Mouse (Mus musculus): Measurements from ENCODE around the gene Pitpnb. TPM values are rescaled to one million over a fixed set of nuclear protein-coding genes. Genes with fewer than 3 reads are reported as not detected.

The Pitpnb gene
- polyA plus RNA-seq, 1 experiment from 2014 or later: 78.8 TPM

DNA sequence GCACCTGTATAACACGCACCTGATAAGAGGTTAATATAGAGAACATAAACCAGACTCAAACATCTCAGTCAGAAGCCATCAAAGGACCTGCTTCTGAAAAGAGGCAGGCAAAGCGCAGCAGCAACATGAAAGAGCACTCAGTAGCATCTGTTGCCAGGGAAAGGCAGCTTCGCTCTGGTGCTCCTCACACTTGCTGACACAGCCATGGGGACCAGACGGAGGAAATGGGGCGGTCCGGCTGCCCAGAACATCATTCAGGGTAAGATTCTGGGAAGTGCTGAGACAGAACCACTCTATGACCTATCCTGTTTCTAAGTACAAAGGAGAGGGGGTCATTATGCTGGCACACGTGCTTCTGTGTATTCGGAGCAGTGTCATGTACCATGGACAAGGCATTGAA is 29.8 kb upstream of the Pitpnb start:
- 68% methylated on average over 8 of the region's 8 CpGs for WGBS (ENCODE audit: insufficient replicate concordance)
- Histone ChIP-seq H3K36me3 (ENCODE audit: control insufficient read depth, insufficient read depth, low read length) (no peaks in the 10 kb centered on the region), H3K27me3 (ENCODE audit: control insufficient read depth, insufficient read depth, low read length) (no peaks in the 10 kb centered on the region), H3K4me3 (ENCODE audit: low read depth, low read length) (no peak overlapping the region), H3K9ac (ENCODE audit: low read depth, low read length) (no peak overlapping the region), H3K4me2 (no peak overlapping the region), H3K4me1 (ENCODE audit: control insufficient read depth, insufficient read depth, low read length) (no peaks in the 10 kb centered on the region), H3K9me3 (replicated peaks; ENCODE audit: control insufficient read depth, low read length) (no peaks in the 10 kb centered on the region), H3K27ac (ENCODE audit: low read depth, low read length) (no peak overlapping the region)
- no peak for ATAC-seq (replicated peaks; ENCODE audit: insufficient number of reproducible peaks, low FRiP score, low TSS enrichment)

GRCm38 (mm10) chr5:111301736-111302135 is 28.8 kb upstream of the Pitpnb start:
- Histone ChIP-seq H3K36me3 (ENCODE audit: control insufficient read depth, insufficient read depth, low read length) (no peaks in the 10 kb centered on the region), H3K4me3 (ENCODE audit: low read depth, low read length) (no peak overlapping the region), H3K9me3 (replicated peaks; ENCODE audit: control insufficient read depth, low read length) (no peaks in the 10 kb centered on the region), H3K4me1 (ENCODE audit: control insufficient read depth, insufficient read depth, low read length) (no peaks in the 10 kb centered on the region), H3K27ac (ENCODE audit: low read depth, low read length) (no peak overlapping the region), H3K9ac (ENCODE audit: low read depth, low read length) (no peak overlapping the region), H3K4me2 (no peak overlapping the region), H3K27me3 (ENCODE audit: control insufficient read depth, insufficient read depth, low read length) (no peaks in the 10 kb centered on the region)
- 70% methylated on average over 7 of the region's 7 CpGs for WGBS (ENCODE audit: insufficient replicate concordance)
- ATAC-seq (replicated peaks; ENCODE audit: insufficient number of reproducible peaks, low FRiP score, low TSS enrichment): no peak

DNA sequence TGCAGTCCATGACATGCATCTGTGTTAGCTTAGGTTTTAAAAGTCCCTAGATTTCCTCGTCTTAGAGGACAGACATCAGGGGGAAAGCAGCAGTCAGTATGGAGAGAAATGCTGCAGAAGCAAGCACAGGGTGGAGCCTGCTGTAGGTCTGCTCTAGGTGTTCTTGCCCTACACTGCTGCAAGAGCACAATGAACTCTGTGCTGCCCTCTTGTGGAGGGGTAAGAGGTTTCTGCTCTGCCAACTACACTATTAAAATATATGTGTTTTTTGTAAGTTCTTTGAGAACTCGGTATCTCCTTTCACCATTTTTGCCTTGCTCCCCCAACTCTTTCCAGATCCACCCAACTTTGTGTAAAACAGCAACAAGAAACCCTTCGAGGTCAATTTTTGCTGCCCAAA is 25.8 kb upstream of the Pitpnb start:
- no peaks in the 10 kb centered on the region for H3K9me3 ChIP-seq (replicated peaks; ENCODE audit: control insufficient read depth, low read length)
- H3K9ac ChIP-seq (ENCODE audit: low read depth, low read length): no peak overlapping the region
- H3K27ac ChIP-seq (ENCODE audit: low read depth, low read length): no peak overlapping the region
- WGBS (ENCODE audit: insufficient replicate concordance): 80% methylated on average over 3 of the region's 3 CpGs
- no peak overlapping the region for H3K4me3 ChIP-seq (ENCODE audit: low read depth, low read length)
- H3K4me2 ChIP-seq: no peak overlapping the region
- no peak for ATAC-seq (replicated peaks; ENCODE audit: insufficient number of reproducible peaks, low FRiP score, low TSS enrichment)
- no peaks in the 10 kb centered on the region for H3K4me1 ChIP-seq (ENCODE audit: control insufficient read depth, insufficient read depth, low read length)
- H3K27me3 ChIP-seq (ENCODE audit: control insufficient read depth, insufficient read depth, low read length): no peaks in the 10 kb centered on the region
- no peaks in the 10 kb centered on the region for H3K36me3 ChIP-seq (ENCODE audit: control insufficient read depth, insufficient read depth, low read length)

- Histone ChIP-seq H3K4me1 (ENCODE audit: control insufficient read depth, insufficient read depth, low read length) (no peaks in the 10 kb centered on the region), H3K9me3 (replicated peaks; ENCODE audit: control insufficient read depth, low read length) (0 out of 2 replicates have a peak, but pooled peaks cover 5% of the 10 kb centered on the region), H3K9ac (ENCODE audit: low read depth, low read length) (no peak overlapping the region), H3K27me3 (ENCODE audit: control insufficient read depth, insufficient read depth, low read length) (no peaks in the 10 kb centered on the region), H3K4me3 (ENCODE audit: low read depth, low read length) (no peak overlapping the region), H3K36me3 (ENCODE audit: control insufficient read depth, insufficient read depth, low read length) (no peaks in the 10 kb centered on the region), H3K27ac (ENCODE audit: low read depth, low read length) (no peak overlapping the region), H3K4me2 (no peak overlapping the region)
- WGBS (ENCODE audit: insufficient replicate concordance): 60% methylated on average over 6 of the region's 6 CpGs
- no peak for ATAC-seq (replicated peaks; ENCODE audit: insufficient number of reproducible peaks, low FRiP score, low TSS enrichment)
Observed at GRCm38 (mm10) chr5:111310185-111310584, 20.4 kb upstream of the Pitpnb start.

GRCm38 (mm10) chr5:111313833-111314232 is 16.7 kb upstream of the Pitpnb start:
- Histone ChIP-seq H3K27ac (ENCODE audit: low read depth, low read length) (no peak overlapping the region), H3K27me3 (ENCODE audit: control insufficient read depth, insufficient read depth, low read length) (no peaks in the 10 kb centered on the region), H3K9ac (ENCODE audit: low read depth, low read length) (no peak overlapping the region), H3K9me3 (replicated peaks; ENCODE audit: control insufficient read depth, low read length) (0 out of 2 replicates have a peak, but pooled peaks cover 5% of the 10 kb centered on the region), H3K4me2 (no peak overlapping the region), H3K4me1 (ENCODE audit: control insufficient read depth, insufficient read depth, low read length) (no peaks in the 10 kb centered on the region), H3K36me3 (ENCODE audit: control insufficient read depth, insufficient read depth, low read length) (no peaks in the 10 kb centered on the region), H3K4me3 (ENCODE audit: low read depth, low read length) (no peak overlapping the region)
- no peak for ATAC-seq (replicated peaks; ENCODE audit: insufficient number of reproducible peaks, low FRiP score, low TSS enrichment)
- 83% methylated on average over 9 of the region's 9 CpGs for WGBS (ENCODE audit: insufficient replicate concordance)

DNA sequence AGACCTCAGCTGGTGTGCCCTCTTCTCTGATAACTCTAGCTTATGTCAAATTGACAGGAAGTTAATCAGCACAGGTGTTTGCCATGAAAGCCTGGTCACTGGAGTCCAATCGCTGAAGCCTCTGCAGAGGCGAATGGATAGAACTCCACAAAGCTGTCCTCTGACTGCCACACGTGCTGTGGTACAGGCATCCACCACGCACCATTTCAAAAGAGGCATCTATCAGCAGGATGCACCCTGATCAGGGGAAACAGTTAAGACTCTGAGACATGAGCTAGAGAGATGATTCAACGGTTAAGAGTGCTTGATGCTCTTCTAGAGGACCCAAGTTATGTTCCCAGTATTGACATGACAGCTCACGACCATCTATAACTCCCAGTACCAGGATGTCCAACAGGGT is 15.5 kb upstream of the Pitpnb start:
- 81% methylated on average over 6 of the region's 6 CpGs for WGBS (ENCODE audit: insufficient replicate concordance)

DNA sequence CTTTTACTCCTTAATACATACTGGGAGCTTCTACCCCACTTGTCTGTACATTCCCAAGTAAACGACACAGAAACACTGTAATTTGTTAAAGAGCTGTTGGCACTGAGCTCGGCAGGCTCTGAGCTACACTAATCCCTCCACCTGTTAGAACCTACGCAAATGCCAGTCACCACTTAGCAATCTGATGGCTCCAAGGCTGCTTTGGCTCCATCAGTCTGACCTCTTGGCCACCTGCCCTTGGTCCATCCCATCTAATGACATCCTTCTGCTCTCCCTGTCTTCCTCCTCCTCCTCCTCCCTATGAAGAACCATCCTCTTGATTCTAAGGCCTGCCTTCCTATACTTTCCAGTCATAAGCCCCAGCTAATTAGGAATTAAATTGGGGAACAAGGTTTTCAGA is 13.0 kb upstream of the Pitpnb start:
- H3K36me3 ChIP-seq (ENCODE audit: control insufficient read depth, insufficient read depth, low read length): no peaks in the 10 kb centered on the region
- no peaks in the 10 kb centered on the region for H3K27me3 ChIP-seq (ENCODE audit: control insufficient read depth, insufficient read depth, low read length)
- no peak for ATAC-seq (replicated peaks; ENCODE audit: insufficient number of reproducible peaks, low FRiP score, low TSS enrichment)
- H3K4me2 ChIP-seq: no peak overlapping the region
- H3K4me1 ChIP-seq (ENCODE audit: control insufficient read depth, insufficient read depth, low read length): no peaks in the 10 kb centered on the region
- no peak overlapping the region for H3K4me3 ChIP-seq (ENCODE audit: low read depth, low read length)
- no peak overlapping the region for H3K27ac ChIP-seq (ENCODE audit: low read depth, low read length)
- WGBS (ENCODE audit: insufficient replicate concordance): 75% methylated on average over 3 of the region's 3 CpGs
- H3K9me3 ChIP-seq (replicated peaks; ENCODE audit: control insufficient read depth, low read length): 0 out of 2 replicates have a peak, but pooled peaks cover 5% of the 10 kb centered on the region
- no peak overlapping the region for H3K9ac ChIP-seq (ENCODE audit: low read depth, low read length)

More for the DNA sequence above, 15.5 kb upstream of the Pitpnb start:
- Histone ChIP-seq H3K27ac (ENCODE audit: low read depth, low read length) (no peak overlapping the region), H3K27me3 (ENCODE audit: control insufficient read depth, insufficient read depth, low read length) (no peaks in the 10 kb centered on the region), H3K4me3 (ENCODE audit: low read depth, low read length) (no peak overlapping the region), H3K9ac (ENCODE audit: low read depth, low read length) (no peak overlapping the region), H3K9me3 (replicated peaks; ENCODE audit: control insufficient read depth, low read length) (0 out of 2 replicates have a peak, but pooled peaks cover 5% of the 10 kb centered on the region), H3K36me3 (ENCODE audit: control insufficient read depth, insufficient read depth, low read length) (no peaks in the 10 kb centered on the region), H3K4me2 (no peak overlapping the region), H3K4me1 (ENCODE audit: control insufficient read depth, insufficient read depth, low read length) (no peaks in the 10 kb centered on the region)
- ATAC-seq (replicated peaks; ENCODE audit: insufficient number of reproducible peaks, low FRiP score, low TSS enrichment): no peak

DNA sequence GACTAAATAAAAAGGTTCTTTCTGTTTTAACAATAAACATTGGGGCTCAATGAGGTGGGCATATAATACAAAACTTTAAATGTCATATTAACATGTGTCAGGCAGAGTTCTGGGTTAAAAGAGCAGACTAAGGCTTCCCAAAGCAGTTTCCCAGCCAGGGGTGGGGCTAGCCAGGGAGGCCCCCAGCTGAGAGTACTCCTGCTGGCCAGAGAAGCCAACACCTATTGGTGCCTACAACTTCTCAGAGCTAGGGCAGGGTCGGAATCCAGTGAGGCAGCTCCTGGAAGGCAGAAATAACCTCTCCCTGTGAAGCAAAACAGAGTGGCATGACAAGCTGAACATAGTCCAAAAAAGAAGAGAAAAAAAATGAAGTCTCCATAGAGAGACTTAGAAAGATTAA is 11.6 kb upstream of the Pitpnb start:
- Histone ChIP-seq H3K4me1 (ENCODE audit: control insufficient read depth, insufficient read depth, low read length) (no peaks in the 10 kb centered on the region), H3K4me2 (no peak overlapping the region), H3K27me3 (ENCODE audit: control insufficient read depth, insufficient read depth, low read length) (no peaks in the 10 kb centered on the region), H3K9me3 (replicated peaks; ENCODE audit: control insufficient read depth, low read length) (0 out of 2 replicates have a peak, but pooled peaks cover 1% of the 10 kb centered on the region), H3K36me3 (ENCODE audit: control insufficient read depth, insufficient read depth, low read length) (no peaks in the 10 kb centered on the region), H3K4me3 (ENCODE audit: low read depth, low read length) (no peak overlapping the region), H3K27ac (ENCODE audit: low read depth, low read length) (no peak overlapping the region), H3K9ac (ENCODE audit: low read depth, low read length) (no peak overlapping the region)
- no peak for ATAC-seq (replicated peaks; ENCODE audit: insufficient number of reproducible peaks, low FRiP score, low TSS enrichment)
- 23% methylated on average over 1 of the region's 1 CpGs for WGBS (ENCODE audit: insufficient replicate concordance)

- no peak overlapping the region for H3K9ac ChIP-seq (ENCODE audit: low read depth, low read length)
- H3K4me3 ChIP-seq (ENCODE audit: low read depth, low read length): no peak overlapping the region
- no peak for ATAC-seq (replicated peaks; ENCODE audit: insufficient number of reproducible peaks, low FRiP score, low TSS enrichment)
- H3K27me3 ChIP-seq (ENCODE audit: control insufficient read depth, insufficient read depth, low read length): no peaks in the 10 kb centered on the region
- H3K4me1 ChIP-seq (ENCODE audit: control insufficient read depth, insufficient read depth, low read length): 0 out of 2 replicates have a peak, but pooled peaks cover 2% of the 10 kb centered on the region
- no peak overlapping the region for H3K4me2 ChIP-seq
- 11% methylated on average over 1 of the region's 1 CpGs for WGBS (ENCODE audit: insufficient replicate concordance)
- H3K36me3 ChIP-seq (ENCODE audit: control insufficient read depth, insufficient read depth, low read length): no peaks in the 10 kb centered on the region
- H3K9me3 ChIP-seq (replicated peaks; ENCODE audit: control insufficient read depth, low read length): no peaks in the 10 kb centered on the region
- no peak overlapping the region for H3K27ac ChIP-seq (ENCODE audit: low read depth, low read length)
Observed at GRCm38 (mm10) chr5:111325813-111326212, 4.8 kb upstream of the Pitpnb start.

All from heart, embryonic 11.5 days (tissue).